Mouse (Mus musculus) bone marrow, adult 2 months (tissue): ENCODE measurements around the gene Tbx3.

Experiments used
- CTCF ChIP-seq: fragments of 200-500 bp; IDR thresholded peaks from 2 replicates; pipeline ENCODE4 v1.5.1; 2011; ENCODE audit warnings: low read length, control low read depth; ENCODE audit not compliant: control insufficient read depth, insufficient read depth
- POLR2A ChIP-seq: fragments of 200-500 bp; IDR thresholded peaks from 2 replicates; pipeline ENCODE4 v1.6.1; 2011; ENCODE audit warnings: low read depth, mild to moderate bottlenecking, control low read depth, low read length, borderline replicate concordance; ENCODE audit not compliant: control insufficient read depth

DNA sequence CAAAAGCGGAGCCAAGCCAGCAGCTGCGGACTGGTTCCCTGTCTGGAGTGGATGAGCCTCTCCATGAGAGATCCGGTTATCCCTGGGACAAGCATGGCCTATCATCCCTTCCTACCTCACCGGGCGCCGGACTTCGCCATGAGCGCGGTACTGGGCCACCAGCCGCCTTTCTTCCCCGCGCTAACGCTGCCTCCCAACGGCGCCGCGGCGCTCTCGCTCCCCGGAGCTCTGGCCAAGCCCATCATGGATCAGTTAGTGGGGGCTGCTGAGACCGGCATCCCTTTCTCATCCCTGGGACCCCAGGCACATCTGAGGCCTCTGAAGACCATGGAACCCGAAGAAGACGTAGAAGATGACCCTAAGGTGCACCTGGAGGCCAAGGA is 1.5 kb downstream of the Tbx3 start:
- TF ChIP-seq POLR2A, result no peak
- no peak for TF ChIP-seq CTCF
